Mouse (Mus musculus) liver, embryonic 14.5 days (tissue): Measurements from ENCODE around the gene Rpl10a.

Source experiments
- CTCF ChIP-seq: IDR thresholded peaks from 2 replicates; pipeline ENCODE4 v1.5.1; 2016; ENCODE audit warnings: antibody characterized with exemption, low read depth, control low read depth
- EP300 ChIP-seq: IDR thresholded peaks from 2 replicates; pipeline ENCODE4 v1.6.1; 2016; ENCODE audit warnings: antibody characterized with exemption, low read depth

GRCm38 (mm10) chr17:28360531-28361277, 32.4 kb downstream of the Rpl10a start:
- no peak for TF ChIP-seq CTCF
- no peak for TF ChIP-seq EP300
